Mouse (Mus musculus) macrophage (primary cell): ENCODE measurements around the gene Foxp1. TPM values are rescaled to one million over a fixed set of nuclear protein-coding genes. Genes with fewer than 3 reads are reported as not detected.

Source experiments
- H3K27ac ChIP-seq: fragments of 350-480 bp; formaldehyde crosslinking; 2 replicates; pipeline ENCODE4 v1.9.0; 2021
- H3K36me3 ChIP-seq: fragments of 350-480 bp; formaldehyde crosslinking; 2 replicates; pipeline ENCODE4 v1.9.0; 2021; ENCODE audit errors: inconsistent target
- H3K4me3 ChIP-seq: fragments of 350-480 bp; formaldehyde crosslinking; 2 replicates; pipeline ENCODE4 v1.9.0; 2021; ENCODE audit errors: inconsistent target
- H3K79me2 ChIP-seq: fragments of 350-480 bp; formaldehyde crosslinking; 2 replicates; pipeline ENCODE4 v1.9.0; 2021; ENCODE audit errors: inconsistent target
- WGBS: methylation state at CpG from one replicate; pipeline ENCODE4 v1.1.7; 2026; ENCODE audit warnings: inconsistent platforms; ENCODE audit not compliant: missing documents; 5-methylcytosine and 5-hydroxymethylcytosine counted together
- polyA plus RNA-seq: library from polyadenylated mRNA; stranded (reverse); fragments of 250-400 nt; gene quantifications from 3 replicates; pipeline ENCODE4 v1.2.4, GENCODE M21; 2018; ENCODE audit warnings: inconsistent platforms

Gene Foxp1
- polyA plus RNA-seq, 1 experiment from 2014 or later = 38.9 TPM

GRCm38 (mm10) chr6:98901259-98901658 lies 621.3 kb downstream of the Foxp1 start:
- H3K36me3 ChIP-seq = no peaks in the 10 kb centered on the region
- H3K4me3 ChIP-seq = no peak overlapping the region
- 94% methylated on average over 6 of the region's 6 CpGs for WGBS
- no peak overlapping the region for H3K27ac ChIP-seq
- H3K79me2 ChIP-seq = no peaks in the 10 kb centered on the region

GRCm38 (mm10) chr6:98878208-98878607 lies 644.3 kb downstream of the Foxp1 start:
- WGBS = 33% methylated on average over 1 of the region's 1 CpGs
- Histone ChIP-seq H3K36me3 (no peaks in the 10 kb centered on the region), H3K4me3 (no peak overlapping the region)

GRCm38 (mm10) chr6:98876401-98876800 lies 646.1 kb downstream of the Foxp1 start:
- Histone ChIP-seq H3K4me3 (no peak overlapping the region), H3K79me2 (no peaks in the 10 kb centered on the region), H3K36me3 (no peaks in the 10 kb centered on the region), H3K27ac (no peak overlapping the region)
- WGBS = 85% methylated on average over 2 of the region's 2 CpGs

More at GRCm38 (mm10) chr6:98878208-98878607, 644.3 kb downstream of the Foxp1 start:
- H3K79me2 ChIP-seq = no peaks in the 10 kb centered on the region
- H3K27ac ChIP-seq = no peak overlapping the region

Other genes starting within 250 kb of the Foxp1 start
- 20.9 to 25.3 TPM (median 21.1 TPM) in 3 replicates for gene Eif4e3, start 144.1 kb upstream of the Foxp1 start, polyA plus RNA-seq
- gene Gm20696, start 144.1 kb upstream of the Foxp1 start, polyA plus RNA-seq = 0.03 to 0.27 TPM in 2 of 3 replicates, not detected in the other
- not detected in 3 replicates for gene Gpr27, start 170.0 kb upstream of the Foxp1 start, polyA plus RNA-seq
- gene Prok2, start 203.7 kb upstream of the Foxp1 start, polyA plus RNA-seq = not detected in 3 replicates